Mouse (Mus musculus) cortical plate, adult 2 months (tissue): ENCODE data around the gene Eme2.

Experiments used
- CTCF ChIP-seq: fragments of 200-500 bp; IDR thresholded peaks from 2 replicates; pipeline ENCODE4 v1.5.1; 2011; ENCODE audit warnings: mild to moderate bottlenecking, control low read depth, low read length; ENCODE audit not compliant: insufficient read depth; ENCODE audit errors: extremely low read depth
- POLR2A ChIP-seq: fragments of 200-500 bp; IDR thresholded peaks from 2 replicates; pipeline ENCODE4 v1.6.1; 2011; ENCODE audit warnings: mild to moderate bottlenecking, low read length, control low read depth; ENCODE audit not compliant: insufficient read depth; ENCODE audit errors: extremely low read depth

GRCm38 (mm10) chr17:24844525-24844924 is 50.4 kb downstream of the Eme2 start:
- TF ChIP-seq CTCF (no peak), POLR2A (no peak)
